Mouse (Mus musculus) stomach, postnatal 0 days (tissue): ENCODE data around the gene Pum1. TPM values are rescaled to one million over a fixed set of nuclear protein-coding genes. Genes with fewer than 3 reads are reported as not detected.

Source experiments
- ATAC-seq: fragments of 200-750 bp; cut with Nextera tagmentation; 2 replicates; pipeline ENCODE4 v1.8.0; 2017; ENCODE audit not compliant: low FRiP score, low TSS enrichment
- DNase-seq: peaks from one replicate; pipeline ENCODE4 v3.0.0-alpha.2; 2016; ENCODE audit warnings: low spot score
- H3K27ac ChIP-seq: fragments of 300-500 bp; sonication (generic); replicated peaks from 2 replicates; pipeline ENCODE4 v1.5.1; 2014; ENCODE audit warnings: mild to moderate bottlenecking, control low read depth
- H3K27me3 ChIP-seq: fragments of 300-500 bp; sonication (generic); 2 replicates; pipeline ENCODE4 v1.6.1; 2014; ENCODE audit warnings: low read length; ENCODE audit not compliant: control insufficient read depth, insufficient read depth
- H3K36me3 ChIP-seq: fragments of 300-500 bp; sonication (generic); 2 replicates; pipeline ENCODE4 v1.6.1; 2014; ENCODE audit warnings: low read length, mixed read lengths; ENCODE audit not compliant: control insufficient read depth, insufficient read depth
- H3K4me1 ChIP-seq: fragments of 300-500 bp; sonication (generic); replicated peaks from 2 replicates; pipeline ENCODE4 v1.6.1; 2014; ENCODE audit warnings: antibody characterized with exemption; ENCODE audit not compliant: control insufficient read depth, insufficient read depth
- H3K4me2 ChIP-seq: fragments of 300-500 bp; sonication (generic); replicated peaks from 2 replicates; pipeline ENCODE4 v1.6.1; 2014; ENCODE audit warnings: low read depth, mild to moderate bottlenecking, control low read depth, moderate library complexity
- H3K4me3 ChIP-seq: fragments of 300-500 bp; sonication (generic); 2 replicates; pipeline ENCODE4 v1.5.1; 2014; ENCODE audit warnings: low read depth, low read length, control low read depth
- H3K9ac ChIP-seq: fragments of 300-500 bp; sonication (generic); 2 replicates; pipeline ENCODE4 v1.6.1; 2014; ENCODE audit warnings: mild to moderate bottlenecking, low read length, control low read depth, mixed read lengths
- H3K9me3 ChIP-seq: fragments of 300-500 bp; sonication (generic); 2 replicates; pipeline ENCODE4 v1.6.1; 2016; ENCODE audit warnings: low read length; ENCODE audit not compliant: control insufficient read depth
- CTCF ChIP-seq: IDR thresholded peaks from 2 replicates; pipeline ENCODE4 v1.5.1; 2016; ENCODE audit warnings: antibody characterized with exemption, low read depth, mild to moderate bottlenecking, moderate library complexity
- EP300 ChIP-seq: optimal IDR thresholded peaks from 2 replicates; pipeline ENCODE3; 2016; ENCODE audit warnings: antibody characterized with exemption
- WGBS: fragments of 180-500 bp; shearing (Covaris S2); extraction: QIAGEN DNeasy Blood & Tissue Kit; methylation state at CpG from one replicate; pipeline ENCODE4 v1.1.7; 2014; 5-methylcytosine and 5-hydroxymethylcytosine counted together
- polyA plus RNA-seq: library from polyadenylated mRNA; unstranded; fragments of >200 nt; fragmentation: Nextera tagmentation; extraction: Ambion mirVana; gene quantifications from 2 replicates; pipeline ENCODE4 v1.2.1, GENCODE M21; 2015

Pum1 gene
- polyA plus RNA-seq, 1 experiment from 2014 or later: 27.0 TPM

DNA sequence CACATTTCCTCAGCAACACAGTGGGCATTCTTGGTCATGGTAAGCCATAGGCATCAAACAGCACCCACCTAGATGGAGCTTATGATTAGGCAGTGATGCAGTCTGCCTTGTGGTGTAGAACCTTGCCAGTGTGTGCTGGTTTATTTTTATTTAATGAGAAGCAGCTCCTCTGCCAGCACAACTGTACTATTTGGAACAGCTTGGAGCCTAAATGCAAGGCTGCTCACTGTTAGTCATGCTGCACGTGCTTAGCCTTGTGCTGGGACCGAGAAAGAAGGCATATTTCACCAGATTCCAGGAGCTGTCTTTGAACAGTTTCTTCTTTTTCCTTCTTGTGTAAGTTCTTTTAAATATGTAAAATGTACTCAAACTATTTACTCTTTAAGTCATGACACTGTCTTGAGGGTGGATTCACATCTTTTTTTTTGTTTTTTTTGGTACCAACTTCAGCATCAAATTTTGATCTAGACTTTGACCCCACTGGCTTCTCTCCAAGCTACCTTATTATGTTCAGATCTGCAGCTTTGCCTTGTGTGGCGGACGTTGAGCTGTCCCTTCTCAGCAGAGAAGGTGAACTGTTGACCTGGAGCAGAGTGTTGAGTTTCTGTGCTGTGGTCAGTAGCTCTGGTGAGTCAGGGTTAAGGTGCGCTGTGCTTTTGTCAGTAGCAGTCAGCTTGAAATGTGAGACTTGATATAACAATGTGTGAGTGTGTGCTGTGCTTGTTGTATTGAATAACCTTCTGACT, 82.6 kb downstream of the Pum1 start:
- WGBS: 61% methylated on average over 5 of the region's 5 CpGs
- H3K4me3 ChIP-seq: no peak overlapping the region
- H3K9me3 ChIP-seq: no peaks in the 10 kb centered on the region
- ATAC-seq (peak; percentile 77), DNase-seq (peak; percentile 25)
- no peak overlapping the region for H3K27ac ChIP-seq
- H3K9ac ChIP-seq: no peak overlapping the region
- H3K27me3 ChIP-seq: no peaks in the 10 kb centered on the region
- no peaks in the 10 kb centered on the region for H3K4me1 ChIP-seq
- H3K36me3 ChIP-seq: peaks cover 39% of the 10 kb centered on the region
- TF ChIP-seq CTCF: no peak
- TF ChIP-seq EP300: no peak
- H3K4me2 ChIP-seq: no peak overlapping the region

DNA sequence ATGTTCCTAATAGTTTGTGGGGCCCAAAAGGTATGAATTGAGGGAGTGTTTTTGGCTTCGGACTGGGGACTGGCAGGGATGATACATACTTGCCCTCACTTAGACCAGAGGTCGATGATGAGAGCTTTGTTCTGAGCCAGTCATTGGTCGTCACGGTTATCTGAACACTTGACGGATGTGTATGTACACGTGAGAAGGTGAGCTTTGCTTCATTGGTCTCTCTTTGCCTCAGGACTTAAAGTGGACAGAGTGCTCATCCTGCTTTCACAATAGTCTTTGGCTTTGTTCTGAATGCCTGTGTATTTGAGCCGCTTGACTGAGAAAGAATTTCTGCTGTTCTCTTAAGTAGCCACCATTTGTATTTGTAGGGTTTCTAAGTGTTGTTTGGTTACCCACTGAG, 86.4 kb downstream of the Pum1 start:
- ATAC-seq (no peak), DNase-seq (no peak)
- 58% methylated on average over 7 of the region's 7 CpGs for WGBS
- no peak overlapping the region for H3K9ac ChIP-seq
- H3K27me3 ChIP-seq: no peaks in the 10 kb centered on the region
- TF ChIP-seq EP300: no peak
- no peak for TF ChIP-seq CTCF
- no peak overlapping the region for H3K4me3 ChIP-seq
- no peak overlapping the region for H3K27ac ChIP-seq
- H3K4me2 ChIP-seq: no peak overlapping the region
- H3K36me3 ChIP-seq: peaks cover 56% of the 10 kb centered on the region
- no peaks in the 10 kb centered on the region for H3K9me3 ChIP-seq
- no peaks in the 10 kb centered on the region for H3K4me1 ChIP-seq

DNA sequence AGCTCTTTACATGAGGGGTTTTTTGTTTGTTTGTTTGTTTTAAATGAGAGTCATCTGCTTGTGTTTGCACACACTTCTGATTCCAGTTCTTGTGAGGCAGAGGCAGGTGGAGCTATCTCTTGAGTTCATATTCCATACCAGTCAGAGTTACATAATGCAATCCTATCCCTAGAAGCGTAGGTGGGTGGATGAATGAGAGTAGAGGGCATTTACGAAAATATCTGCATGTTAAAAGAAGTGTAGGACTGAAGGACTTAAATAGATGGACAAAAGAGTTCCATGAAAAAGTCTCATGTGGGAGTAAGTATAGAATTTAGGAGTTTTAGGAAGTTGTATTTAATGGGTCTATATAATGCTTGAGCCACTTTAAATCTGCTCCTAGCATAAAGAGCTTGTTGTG, 88.8 kb downstream of the Pum1 start:
- no peak overlapping the region for H3K27ac ChIP-seq
- no peak overlapping the region for H3K9ac ChIP-seq
- DNase-seq (no peak), ATAC-seq (no peak)
- no peaks in the 10 kb centered on the region for H3K9me3 ChIP-seq
- peaks cover 54% of the 10 kb centered on the region for H3K36me3 ChIP-seq
- no peak for TF ChIP-seq CTCF
- no peak for TF ChIP-seq EP300
- H3K4me2 ChIP-seq: no peak overlapping the region
- 94% methylated on average over 2 of the region's 2 CpGs for WGBS
- no peak overlapping the region for H3K4me3 ChIP-seq
- H3K4me1 ChIP-seq: no peaks in the 10 kb centered on the region
- no peaks in the 10 kb centered on the region for H3K27me3 ChIP-seq

DNA sequence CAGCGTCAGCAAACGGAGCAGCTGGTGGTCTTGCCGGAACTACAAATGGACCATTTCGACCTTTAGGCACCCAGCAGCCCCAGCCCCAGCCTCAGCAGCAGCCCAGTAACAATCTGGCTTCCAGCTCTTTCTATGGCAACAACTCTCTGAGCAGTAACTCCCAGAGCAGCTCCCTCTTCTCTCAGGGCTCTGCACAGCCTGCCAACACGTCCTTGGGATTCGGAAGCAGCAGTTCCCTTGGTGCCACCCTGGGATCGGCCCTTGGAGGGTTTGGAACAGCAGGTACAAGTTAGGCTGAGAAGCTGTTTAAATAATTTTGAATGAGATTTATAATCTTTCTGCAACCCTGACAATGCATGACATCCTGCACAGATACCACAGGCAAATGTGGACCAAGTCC, 89.5 kb downstream of the Pum1 start:
- H3K4me3 ChIP-seq: no peak overlapping the region
- TF ChIP-seq CTCF: no peak
- no peak for TF ChIP-seq EP300
- H3K4me1 ChIP-seq: no peaks in the 10 kb centered on the region
- DNase-seq (no peak), ATAC-seq (no peak)
- H3K27ac ChIP-seq: no peak overlapping the region
- H3K27me3 ChIP-seq: no peaks in the 10 kb centered on the region
- H3K4me2 ChIP-seq: no peak overlapping the region
- H3K9ac ChIP-seq: no peak overlapping the region
- peaks cover 49% of the 10 kb centered on the region for H3K36me3 ChIP-seq
- H3K9me3 ChIP-seq: no peaks in the 10 kb centered on the region
- WGBS: 77% methylated on average over 7 of the region's 7 CpGs

DNA sequence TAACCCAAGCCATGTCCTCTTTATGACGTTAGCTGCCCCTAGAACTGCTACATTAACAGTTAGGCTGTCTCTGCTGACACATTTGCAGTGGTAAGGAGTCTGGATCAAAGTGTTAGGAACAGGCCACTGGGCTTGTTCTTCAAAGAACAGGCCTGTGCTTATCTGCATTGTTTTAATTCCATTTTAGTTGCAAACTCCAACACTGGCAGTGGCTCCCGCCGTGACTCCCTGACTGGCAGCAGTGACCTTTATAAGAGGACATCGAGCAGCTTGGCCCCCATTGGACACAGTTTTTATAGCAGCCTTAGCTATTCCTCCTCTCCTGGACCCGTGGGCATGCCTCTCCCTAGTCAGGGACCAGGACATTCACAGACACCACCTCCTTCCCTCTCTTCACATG, 90.6 kb downstream of the Pum1 start:
- Histone ChIP-seq H3K27me3 (no peaks in the 10 kb centered on the region), H3K9ac (no peak overlapping the region), H3K4me2 (no peak overlapping the region), H3K4me3 (no peak overlapping the region), H3K36me3 (peaks cover 45% of the 10 kb centered on the region), H3K27ac (no peak overlapping the region), H3K9me3 (no peaks in the 10 kb centered on the region), H3K4me1 (no peaks in the 10 kb centered on the region)
- no peak for ATAC-seq
- TF ChIP-seq CTCF (no peak), EP300 (no peak)
- 71% methylated on average over 5 of the region's 5 CpGs for WGBS
- DNase-seq: no peak

DNA sequence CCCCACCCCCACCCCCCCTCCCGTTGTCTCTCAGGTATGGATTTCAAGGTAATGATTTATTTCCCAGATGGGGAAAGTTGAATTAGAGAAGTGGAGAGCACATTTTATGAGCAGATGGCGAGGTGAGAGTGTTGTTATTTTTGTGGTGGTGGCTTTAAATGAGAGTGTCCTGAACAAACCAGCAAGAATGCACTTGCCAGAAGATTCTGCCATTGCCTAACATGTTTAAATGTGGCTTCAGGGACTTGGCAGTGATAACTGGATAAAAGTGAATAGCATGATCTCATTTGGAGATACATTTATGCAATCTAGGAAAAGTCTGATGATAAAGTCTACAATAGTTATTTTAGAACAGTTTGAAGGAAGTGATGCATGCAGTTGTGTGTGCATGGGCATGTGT, 91.7 kb downstream of the Pum1 start:
- Histone ChIP-seq H3K4me2 (no peak overlapping the region), H3K36me3 (peaks cover 43% of the 10 kb centered on the region), H3K9ac (no peak overlapping the region), H3K27me3 (no peaks in the 10 kb centered on the region), H3K9me3 (no peaks in the 10 kb centered on the region), H3K4me3 (no peak overlapping the region), H3K4me1 (no peaks in the 10 kb centered on the region), H3K27ac (no peak overlapping the region)
- TF ChIP-seq CTCF (no peak), EP300 (no peak)
- ATAC-seq (no peak), DNase-seq (no peak)
- 53% methylated on average over 2 of the region's 2 CpGs for WGBS
